Mouse (Mus musculus) embryo, embryonic 10 days (tissue): ENCODE results near the gene Rbfox1.

ENCODE experiments used
- DNase-seq: peaks from one replicate; pipeline ENCODE4 v3.0.0-alpha.2; 2015; ENCODE audit warnings: low spot score

The Rbfox1 gene

GRCm38 (mm10) chr16:7365878-7366277 lies 1480.7 kb downstream of the Rbfox1 start:
- no peak for DNase-seq

DNA sequence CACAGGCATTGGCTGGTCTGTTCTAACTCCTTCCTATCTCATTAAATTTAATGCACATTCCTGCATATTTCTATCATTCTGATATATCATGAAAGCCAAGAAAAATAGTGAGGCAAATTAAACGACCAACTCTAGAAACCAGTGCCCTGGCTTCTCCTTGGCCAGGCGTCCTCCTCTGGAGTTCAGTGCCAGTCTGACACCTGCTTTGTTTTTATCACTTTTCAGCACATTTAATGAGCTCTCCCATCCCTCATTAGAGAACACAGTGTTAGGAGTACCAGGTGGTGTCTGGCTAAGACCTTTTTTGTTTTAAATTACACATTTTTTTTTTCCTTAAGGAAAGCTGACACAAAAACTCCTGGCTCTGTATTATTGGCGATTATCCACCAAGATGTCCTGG lies 1489.0 kb downstream of the Rbfox1 start:
- no peak for DNase-seq

GRCm38 (mm10) chr16:7374674-7375073 lies 1489.5 kb downstream of the Rbfox1 start:
- DNase-seq, result no peak

GRCm38 (mm10) chr16:7396101-7396500 lies 1510.9 kb downstream of the Rbfox1 start:
- no peak for DNase-seq

DNA sequence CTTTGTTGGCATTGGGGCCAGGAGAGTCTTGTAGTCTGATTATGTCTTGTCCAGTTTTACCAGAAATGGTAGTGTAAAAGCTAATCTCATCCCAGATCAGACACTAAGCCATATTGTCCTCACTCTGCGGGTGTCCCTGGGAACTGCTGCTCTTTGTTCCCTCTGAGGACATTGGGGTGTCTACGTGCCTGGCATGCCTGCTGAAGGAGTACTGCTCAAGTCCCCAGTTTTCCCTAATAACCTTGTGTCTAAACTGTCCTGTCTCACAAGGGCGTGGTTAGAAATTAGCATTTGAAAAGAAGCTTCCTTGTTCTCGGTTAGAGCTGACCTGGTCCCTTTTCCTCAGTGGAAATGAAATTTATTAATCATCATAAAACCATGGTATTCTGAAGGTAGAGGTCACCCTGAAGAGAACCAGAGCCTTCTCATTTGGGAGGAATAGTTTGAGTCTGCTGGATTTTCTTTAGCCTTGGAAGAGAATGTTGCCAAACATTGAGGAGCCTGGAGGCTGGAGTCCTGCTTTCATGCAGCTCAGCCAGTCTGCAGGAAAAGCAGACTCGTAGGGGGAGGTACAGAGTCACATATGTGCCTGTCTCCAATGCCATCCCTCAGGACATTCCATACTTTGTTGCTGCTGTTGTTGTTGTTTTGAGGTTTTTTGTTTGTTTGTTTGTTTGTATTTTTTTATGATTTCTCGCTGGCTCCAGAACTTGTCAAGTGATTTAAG lies 1519.8 kb downstream of the Rbfox1 start:
- DNase-seq, result peak; percentile 29

DNA sequence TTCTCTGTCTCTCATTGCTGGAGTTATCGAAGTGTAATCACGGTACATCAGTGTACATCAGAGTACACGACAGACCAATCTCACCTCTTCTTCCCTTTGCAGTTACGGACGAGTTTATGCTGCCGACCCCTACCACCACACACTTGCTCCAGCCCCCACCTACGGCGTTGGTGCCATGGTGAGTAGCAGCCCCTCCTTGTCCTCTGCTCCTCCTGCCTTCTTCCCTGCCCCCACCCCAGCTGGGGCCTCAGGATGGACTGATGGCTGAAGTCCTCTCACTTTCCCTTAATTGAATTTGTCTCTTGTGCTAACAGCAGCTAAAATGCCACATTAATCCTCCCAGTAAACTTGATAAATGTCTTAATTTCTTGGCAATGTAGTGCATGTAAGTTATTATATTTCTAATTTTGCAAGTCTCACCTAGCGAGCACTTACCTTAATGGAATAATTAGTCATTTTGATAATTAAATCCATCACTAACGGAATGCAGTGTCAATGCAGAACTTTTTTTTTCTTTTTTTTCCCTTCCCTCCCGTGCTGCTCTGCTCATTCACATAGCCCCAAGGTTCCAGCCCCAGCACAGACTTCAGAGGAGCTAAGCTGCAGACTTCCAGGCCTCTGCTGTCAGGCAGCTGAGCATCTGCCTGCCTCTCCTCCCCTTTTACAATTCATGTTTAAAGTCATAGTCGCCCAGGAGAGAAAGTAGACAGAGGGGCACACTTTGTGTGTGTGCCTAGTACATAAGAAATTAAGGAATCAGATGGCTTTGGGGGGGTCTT lies 1522.9 kb downstream of the Rbfox1 start:
- peak; percentile 18 for DNase-seq

DNA sequence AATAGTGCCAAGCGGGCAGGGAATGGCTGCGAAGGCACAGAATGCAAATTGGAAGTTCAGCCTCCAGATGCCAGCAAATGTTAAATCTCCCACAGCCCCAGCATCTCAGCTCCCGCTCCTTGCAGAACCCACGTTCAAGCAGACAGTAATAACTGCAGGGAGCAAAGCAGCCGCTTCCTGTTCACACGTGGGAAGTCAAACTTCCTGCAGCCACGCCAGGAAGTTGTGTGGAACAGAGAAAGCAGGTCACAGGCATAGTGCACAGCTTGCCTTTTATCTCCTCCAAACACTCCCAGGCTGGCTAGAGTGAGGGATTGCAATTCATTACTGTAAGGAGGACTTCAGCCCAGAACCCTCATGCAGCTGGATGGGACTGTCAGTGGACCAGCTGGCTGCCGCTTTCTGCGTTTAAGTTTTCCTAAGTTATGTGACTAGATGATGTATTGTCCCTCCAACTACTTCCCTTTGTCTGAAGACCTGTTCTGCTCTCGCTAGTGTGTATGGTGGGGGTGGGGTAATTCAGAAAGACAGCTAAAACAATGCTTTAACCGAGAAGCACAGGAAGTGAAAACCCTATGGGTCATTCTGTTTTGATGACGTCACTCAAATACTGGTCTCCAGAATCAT lies 1534.6 kb downstream of the Rbfox1 start:
- peak; percentile 32 for DNase-seq

DNA sequence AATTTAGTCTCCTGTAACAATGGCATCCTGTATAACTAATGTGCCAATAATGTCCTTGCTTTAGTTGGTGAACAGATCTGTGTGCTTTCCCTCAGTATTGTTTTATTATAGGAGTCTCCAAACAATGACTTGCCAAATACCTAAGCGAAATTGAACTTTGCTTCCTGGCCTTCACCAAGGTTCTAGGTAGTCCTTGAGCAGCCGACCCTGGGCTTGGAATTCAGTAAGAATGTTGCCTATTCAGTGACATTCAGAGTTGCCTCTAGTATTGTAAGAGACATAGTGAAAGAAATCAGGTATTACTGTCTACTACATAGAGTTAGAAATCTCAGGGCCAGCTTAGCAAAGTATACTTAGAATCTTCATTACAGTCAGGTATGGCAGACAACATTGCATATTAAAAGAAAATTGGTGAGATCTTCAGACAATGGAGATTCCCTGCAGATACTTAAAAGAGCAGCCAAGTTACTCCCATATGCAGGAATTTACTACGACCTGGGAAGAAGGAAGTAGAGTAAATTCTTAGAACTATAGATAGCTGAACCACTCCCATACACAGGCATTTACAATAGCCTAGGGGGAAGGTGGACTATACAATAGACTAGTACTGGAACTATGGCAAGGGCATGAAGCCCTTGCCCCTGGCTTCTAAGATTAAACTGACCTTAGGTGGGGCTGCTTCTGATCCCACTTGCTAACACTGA lies 1540.4 kb downstream of the Rbfox1 start:
- no peak for DNase-seq

- DNase-seq, result no peak
Observed at GRCm38 (mm10) chr16:7433296-7433695, 1548.1 kb downstream of the Rbfox1 start.

DNA sequence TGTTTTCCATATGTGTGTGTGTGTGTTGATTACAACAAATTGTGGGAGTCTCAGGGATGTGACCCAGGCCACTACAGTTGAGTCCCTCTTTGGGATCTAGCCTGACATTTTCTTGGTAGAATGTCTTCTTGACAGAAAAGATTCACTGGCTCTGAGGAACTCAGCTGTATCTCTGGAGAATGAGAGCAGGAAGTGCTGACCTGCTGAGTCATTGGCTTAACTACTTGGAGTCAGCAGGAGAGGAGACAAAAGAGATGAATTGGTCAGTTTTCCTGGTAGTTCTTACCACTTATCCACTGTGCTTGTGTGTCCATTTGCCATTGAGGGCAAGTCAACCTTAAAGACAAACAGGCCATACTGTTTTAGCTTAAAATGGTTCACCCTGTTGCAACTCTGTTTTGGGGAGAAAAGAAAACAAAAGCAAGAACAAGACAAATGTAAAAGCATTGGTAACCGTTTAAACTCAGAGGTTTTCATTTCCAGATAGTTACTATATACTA lies 1561.7 kb downstream of the Rbfox1 start:
- DNase-seq, result no peak

GRCm38 (mm10) chr16:7447718-7448649 lies 1562.8 kb downstream of the Rbfox1 start:
- DNase-seq, result no peak

DNA sequence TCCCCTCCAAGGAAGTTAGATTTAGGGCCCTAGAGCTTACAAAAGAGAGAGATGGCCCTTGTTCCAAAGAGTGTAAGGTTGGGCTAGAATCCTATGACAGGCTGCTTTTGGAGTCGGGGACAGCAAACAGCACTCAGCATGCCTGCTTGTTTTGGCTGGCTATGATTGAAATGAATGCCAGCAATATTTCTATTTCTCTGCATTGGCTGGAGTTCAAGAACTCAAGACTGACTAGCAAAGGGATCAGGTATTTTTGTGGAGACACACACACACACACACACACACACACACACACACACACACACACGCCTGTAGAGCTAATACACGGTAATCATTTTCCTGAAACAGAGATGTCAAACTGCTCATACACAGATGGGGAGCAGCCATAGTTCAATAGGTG lies 1566.0 kb downstream of the Rbfox1 start:
- DNase-seq, result no peak

DNA sequence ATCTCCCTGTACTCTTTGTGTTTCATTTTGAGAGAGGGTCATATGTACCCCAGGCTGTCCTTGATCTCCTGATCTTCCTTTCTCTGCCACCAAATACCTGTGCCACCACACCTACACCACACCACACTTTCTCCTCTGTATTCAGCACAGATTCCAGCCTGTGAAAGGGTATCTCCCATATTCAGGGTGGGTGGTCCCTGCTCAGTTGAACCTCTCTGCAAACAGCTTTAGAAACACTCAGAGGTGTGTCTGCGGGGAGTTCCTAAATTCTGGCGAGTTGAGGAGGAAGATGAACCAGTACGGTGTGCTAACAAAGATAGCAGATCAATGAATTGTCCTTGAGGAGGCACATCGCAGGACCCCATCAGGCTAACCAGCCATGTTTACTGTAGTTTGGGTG lies 1572.4 kb downstream of the Rbfox1 start:
- DNase-seq, result no peak
